Mouse (Mus musculus) small intestine, adult 2 months (tissue): ENCODE results near the gene Pdcd7. TPM values are rescaled to one million over a fixed set of nuclear protein-coding genes. Genes with fewer than 3 reads are reported as not detected.
"Not testable (repeated sequence)": the region's sequence is repeated elsewhere in the genome, so short reads cannot be mapped to it uniquely, and the experiment has no call there.

Experiments
- H3K27ac ChIP-seq: fragments of 200-500 bp; 2 replicates; pipeline ENCODE4 v1.5.1; 2012; ENCODE audit warnings: low read depth, low read length, control low read depth, inconsistent platforms; ENCODE audit not compliant: insufficient read depth
- H3K27me3 ChIP-seq: fragments of 200-500 bp; 2 replicates; pipeline ENCODE4 v1.6.1; 2012; ENCODE audit warnings: mild to moderate bottlenecking, moderate library complexity, low read length, inconsistent platforms; ENCODE audit not compliant: control insufficient read depth, insufficient read depth
- H3K36me3 ChIP-seq: fragments of 200-500 bp; 2 replicates; pipeline ENCODE4 v1.6.1; 2012; ENCODE audit warnings: mild to moderate bottlenecking, low read length, control low read depth, inconsistent platforms; ENCODE audit not compliant: control insufficient read depth, insufficient read depth
- H3K4me1 ChIP-seq: fragments of 200-500 bp; 2 replicates; pipeline ENCODE4 v1.6.1; 2012; ENCODE audit warnings: low read length, inconsistent platforms, mixed read lengths; ENCODE audit not compliant: control insufficient read depth, insufficient read depth, insufficient read length
- H3K4me3 ChIP-seq: fragments of 200-500 bp; 2 replicates; pipeline ENCODE4 v1.5.1; 2012; ENCODE audit warnings: low read depth, mild to moderate bottlenecking, control low read depth, inconsistent platforms, low read length, moderate library complexity
- CTCF ChIP-seq: fragments of 200-500 bp; IDR thresholded peaks from 2 replicates; pipeline ENCODE4 v1.5.1; 2012; ENCODE audit warnings: low read depth, mild to moderate bottlenecking, control low read depth, inconsistent platforms, low read length, moderate library complexity, mixed read lengths; ENCODE audit not compliant: insufficient replicate concordance, insufficient read length; ENCODE audit errors: extremely low read depth
- POLR2A ChIP-seq: fragments of 200-500 bp; IDR thresholded peaks from 2 replicates; pipeline ENCODE4 v1.6.1; 2012; ENCODE audit warnings: low read depth, mild to moderate bottlenecking, control low read depth, inconsistent platforms, low read length, moderate library complexity
- WGBS: fragments of 180-500 bp; shearing (Covaris S2); methylation state at CpG from one replicate; pipeline ENCODE4 v1.1.7; 2018; 5-methylcytosine and 5-hydroxymethylcytosine counted together
- polyA plus RNA-seq: library from polyadenylated mRNA; depleted of rRNA; stranded (reverse); fragments of >200 nt; gene quantifications from 2 replicates; pipeline ENCODE4 v1.2.3, GENCODE M21; 2012

The Pdcd7 gene
- polyA plus RNA-seq, 1 experiment = 12.9 TPM

GRCm38 (mm10) chr9:65333958-65334357, 11.9 kb upstream of the Pdcd7 start:
- 45% methylated on average over 5 of the region's 5 CpGs for WGBS
- Histone ChIP-seq H3K27me3 (no peaks in the 10 kb centered on the region), H3K36me3 (peaks cover 14% of the 10 kb centered on the region), H3K27ac (no peak overlapping the region), H3K4me1 (no peaks in the 10 kb centered on the region), H3K4me3 (no peak overlapping the region)
- TF ChIP-seq POLR2A (no peak), CTCF (no peak)

DNA sequence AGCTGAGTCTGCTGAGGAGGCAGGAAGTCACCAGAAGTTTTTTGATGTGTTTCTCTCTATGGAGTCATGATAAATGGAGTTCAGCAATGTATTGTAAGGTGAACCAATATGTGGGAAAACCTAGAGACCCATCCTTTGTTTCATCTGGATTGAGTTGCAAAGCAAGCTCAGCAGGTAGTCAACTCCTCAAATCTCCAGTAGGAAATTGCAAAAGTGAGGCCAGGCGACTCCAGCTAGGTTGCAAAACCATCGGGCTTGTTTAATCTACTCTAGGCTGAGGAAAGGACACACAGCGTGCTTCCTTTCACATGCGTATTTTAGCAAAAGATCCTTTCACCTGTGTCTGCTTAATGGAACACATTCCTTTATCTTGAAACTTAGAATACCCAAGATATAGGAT, 6.8 kb upstream of the Pdcd7 start:
- Histone ChIP-seq H3K27ac (no peak overlapping the region), H3K4me1 (no peaks in the 10 kb centered on the region), H3K36me3 (no peaks in the 10 kb centered on the region), H3K4me3 (no peak overlapping the region), H3K27me3 (no peaks in the 10 kb centered on the region)
- WGBS = 91% methylated on average over 4 of the region's 4 CpGs
- TF ChIP-seq POLR2A (no peak), CTCF (no peak)

- no peaks in the 10 kb centered on the region for H3K4me1 ChIP-seq
- H3K4me3 ChIP-seq = no peak overlapping the region
- H3K27ac ChIP-seq = no peak overlapping the region
- no peaks in the 10 kb centered on the region for H3K36me3 ChIP-seq
- H3K27me3 ChIP-seq = no peaks in the 10 kb centered on the region
- no peak for TF ChIP-seq CTCF
- no peak for TF ChIP-seq POLR2A
- 82% methylated on average over 2 of the region's 2 CpGs for WGBS
These were observed 5.5 kb upstream of the Pdcd7 start for GRCm38 (mm10) chr9:65340414-65340813.

DNA sequence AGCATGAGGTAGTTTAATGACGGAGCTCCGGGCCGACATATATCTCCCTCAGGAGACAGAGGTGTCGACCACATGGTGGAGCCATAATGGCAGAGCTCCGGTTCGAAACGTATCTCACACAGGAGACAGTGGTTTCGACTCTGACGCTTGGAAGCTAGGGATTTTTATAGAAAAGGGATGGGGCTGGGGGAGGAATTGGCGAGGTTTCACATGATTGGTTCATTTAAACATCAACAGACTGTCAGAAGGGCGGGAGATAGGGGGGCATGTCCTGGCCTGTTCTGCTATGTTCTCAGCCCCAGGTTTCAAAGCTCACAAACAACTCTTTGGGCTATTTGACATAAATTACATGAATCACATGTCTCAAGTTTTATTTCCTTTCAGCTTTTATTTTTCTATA, 465 bp upstream of the Pdcd7 start:
- 69% methylated on average over 11 of the region's 11 CpGs for WGBS
- not testable (repeated sequence) for H3K36me3 ChIP-seq, H3K4me1 ChIP-seq, H3K27me3 ChIP-seq
- H3K27ac ChIP-seq = peak overlapping the region; percentile 21; the same call in 1 of the 2 replicates
- H3K4me3 ChIP-seq = peak overlapping the region; percentile 95

GRCm38 (mm10) chr9:65346476-65347111, 690 bp downstream of the Pdcd7 start:
- peak overlapping the region; percentile 95 for H3K4me3 ChIP-seq
- no peak; the same call in 1 of the 2 replicates for TF ChIP-seq POLR2A
- no peak for TF ChIP-seq CTCF
- peak overlapping the region; percentile 88 for H3K27ac ChIP-seq
- no peaks in the 10 kb centered on the region for H3K27me3 ChIP-seq
- WGBS = under 1% methylated on average over 77 of the region's 77 CpGs
- 0 out of 2 replicates have a peak, but pooled peaks cover 3% of the 10 kb centered on the region for H3K4me1 ChIP-seq
- no peaks in the 10 kb centered on the region for H3K36me3 ChIP-seq

DNA sequence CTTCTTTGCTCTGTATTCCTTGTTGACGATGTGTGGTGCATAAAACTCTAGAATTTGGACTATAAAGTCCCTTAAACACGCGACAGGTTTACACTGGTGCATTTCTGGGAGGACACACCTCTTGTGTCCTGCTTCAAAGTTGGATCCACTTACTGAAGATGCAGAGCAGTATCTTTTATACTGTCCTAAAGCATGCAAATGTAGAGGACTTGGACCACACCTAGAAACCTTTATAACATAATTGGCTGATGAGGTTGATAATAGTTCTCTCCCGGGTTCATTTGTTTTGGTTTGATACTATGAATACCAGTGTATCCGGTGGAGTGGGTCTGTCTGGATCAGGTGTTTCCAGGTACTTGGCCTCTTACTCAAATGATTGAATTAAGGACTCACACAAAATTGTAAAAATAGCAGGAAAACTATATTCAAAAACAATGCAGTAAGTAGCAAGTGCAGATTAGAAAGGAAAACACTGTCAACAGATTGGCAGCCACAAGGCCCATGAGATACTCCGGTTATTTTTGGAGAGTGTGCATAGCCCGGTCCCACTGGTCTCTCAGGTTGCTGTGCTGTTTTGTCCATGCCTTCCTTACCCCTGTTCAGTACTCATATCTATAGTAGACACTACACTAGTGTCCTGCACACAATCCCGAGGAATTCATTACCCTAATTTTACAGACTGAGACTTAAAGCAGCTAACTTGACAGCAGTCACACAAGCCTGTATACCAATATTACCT, 1.4 kb downstream of the Pdcd7 start:
- TF ChIP-seq CTCF = no peak
- no peak for TF ChIP-seq POLR2A
- Histone ChIP-seq H3K27me3 (no peaks in the 10 kb centered on the region), H3K4me1 (0 out of 2 replicates have a peak, but pooled peaks cover 3% of the 10 kb centered on the region)

DNA sequence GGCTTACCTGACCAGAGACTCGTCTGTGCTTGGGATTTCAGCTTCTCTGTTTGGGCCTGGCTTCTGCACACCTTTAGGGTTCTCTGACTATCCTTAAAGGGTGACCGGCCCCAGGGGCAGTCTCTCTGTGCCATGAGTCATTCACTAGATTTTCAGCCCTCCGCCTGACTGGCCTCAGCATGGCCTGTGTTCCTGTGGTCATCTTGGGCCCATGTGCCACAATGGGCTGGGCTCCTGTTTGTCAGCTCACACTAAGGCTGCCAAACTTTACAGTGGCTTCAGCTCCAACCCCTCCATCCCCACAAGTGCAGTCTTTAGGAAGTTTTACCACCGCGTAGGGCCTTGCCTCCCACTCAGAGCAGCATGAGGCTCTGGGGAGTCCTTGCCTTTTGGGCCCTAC, 7.3 kb downstream of the Pdcd7 start:
- no peaks in the 10 kb centered on the region for H3K27me3 ChIP-seq
- TF ChIP-seq CTCF = no peak
- TF ChIP-seq POLR2A = no peak
- WGBS = 91% methylated on average over 5 of the region's 5 CpGs
- H3K27ac ChIP-seq = no peak overlapping the region
- H3K4me3 ChIP-seq = no peak overlapping the region
- 0 out of 2 replicates have a peak, but pooled peaks cover 3% of the 10 kb centered on the region for H3K4me1 ChIP-seq
- H3K36me3 ChIP-seq = peaks cover 25% of the 10 kb centered on the region

More for the DNA sequence above, 1.4 kb downstream of the Pdcd7 start:
- WGBS = 19% methylated on average over 8 of the region's 8 CpGs
- Histone ChIP-seq H3K36me3 (no peaks in the 10 kb centered on the region), H3K27ac (peak overlapping the region; percentile 88), H3K4me3 (peak overlapping the region; percentile 95)
